Mouse (Mus musculus) bone marrow macrophage, adult 2 months (primary cell): Measurements from ENCODE around the gene Cdh18. TPM values are rescaled to one million over a fixed set of nuclear protein-coding genes. Genes with fewer than 3 reads are reported as not detected.

Experiments used
- H3K27ac ChIP-seq: 2 replicates; pipeline ENCODE4 v1.5.1; 2012; ENCODE audit warnings: low read depth, low read length; ENCODE audit not compliant: insufficient read depth
- H3K4me1 ChIP-seq: 2 replicates; pipeline ENCODE4 v1.6.1; 2012; ENCODE audit warnings: low read length; ENCODE audit not compliant: control insufficient read depth, insufficient read depth
- H3K4me3 ChIP-seq: 2 replicates; pipeline ENCODE4 v1.5.1; 2012; ENCODE audit warnings: mild to moderate bottlenecking, low read length, moderate library complexity; ENCODE audit not compliant: insufficient read depth
- CTCF ChIP-seq: IDR thresholded peaks from 2 replicates; pipeline ENCODE4 v1.5.1; 2012; ENCODE audit warnings: low read depth, mild to moderate bottlenecking, low read length, moderate library complexity
- POLR2A ChIP-seq: IDR thresholded peaks from 2 replicates; pipeline ENCODE4 v1.6.1; 2012; ENCODE audit warnings: mild to moderate bottlenecking, low read depth, low read length, borderline replicate concordance
- polyA plus RNA-seq: library from polyadenylated mRNA; stranded (reverse); fragments of >200 nt; gene quantifications from 2 replicates; pipeline ENCODE4 v1.2.4, GENCODE M21; 2012; ENCODE audit not compliant: missing spikeins, insufficient read depth, insufficient read length

The Cdh18 gene
- polyA plus RNA-seq, 1 experiment = not detected

GRCm38 (mm10) chr15:23515786-23516185 is 967.0 kb downstream of the Cdh18 start:
- H3K27ac ChIP-seq = no peak overlapping the region
- no peak for TF ChIP-seq POLR2A
- TF ChIP-seq CTCF = no peak
- no peak overlapping the region for H3K4me3 ChIP-seq
- H3K4me1 ChIP-seq = no peaks in the 10 kb centered on the region

GRCm38 (mm10) chr15:23518079-23518478 is 969.3 kb downstream of the Cdh18 start:
- Histone ChIP-seq H3K4me3 (no peak overlapping the region), H3K27ac (no peak overlapping the region), H3K4me1 (no peaks in the 10 kb centered on the region)
- no peak for TF ChIP-seq POLR2A
- TF ChIP-seq CTCF = no peak
